Mouse (Mus musculus): Measurements from ENCODE around the gene Asf1b.

- TF ChIP-seq CTCF (IDR thresholded peaks at IDR 0.05; ENCODE audit: borderline replicate concordance, extremely low read depth, insufficient read depth, insufficient read length) (no peak), POLR2A (IDR thresholded peaks at IDR 0.05; ENCODE audit: borderline replicate concordance, extremely low read depth, insufficient read depth, insufficient read length, poor library complexity, severe bottlenecking) (no peak)
Measured at GRCm38 (mm10) chr8:83973161-83974031, 18.1 kb downstream of the Asf1b start.

Measured in brain, embryonic 14.5 days (tissue).